Mouse (Mus musculus): ENCODE data around the gene Zfand2a.

DNA sequence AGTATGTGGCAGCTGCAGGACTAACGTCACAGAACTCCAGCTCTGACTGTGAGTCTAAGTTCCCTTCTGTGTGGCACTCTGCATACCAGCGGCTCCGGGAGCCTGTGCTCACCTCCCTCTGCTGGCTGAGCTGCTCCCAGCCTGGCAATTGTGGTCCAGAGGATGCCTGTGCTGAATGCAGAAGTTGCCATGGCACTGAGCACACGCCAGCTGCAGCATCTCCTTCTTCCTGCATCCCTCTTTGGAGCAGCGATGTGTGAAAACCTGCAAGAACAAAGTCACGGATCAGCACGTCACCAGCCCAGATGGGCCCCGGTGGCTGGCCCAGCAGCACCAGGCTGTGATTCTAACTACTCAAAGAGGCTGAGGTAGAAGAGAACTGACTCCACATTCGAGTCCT, 9.6 kb downstream of the Zfand2a start:
- TF ChIP-seq CTCF (IDR thresholded peaks at IDR 0.05; ENCODE audit: low read depth, low read length) = no peak
- TF ChIP-seq POLR2AphosphoS5 (IDR thresholded peaks at IDR 0.05; ENCODE audit: insufficient replicate concordance, low read depth, low read length) = no peak
- no peak for TF ChIP-seq GATA1 (IDR thresholded peaks at IDR 0.05; ENCODE audit: borderline replicate concordance, low read length)
- TF ChIP-seq TAL1 (conservative IDR thresholded peaks at IDR 0.05; ENCODE audit: low read depth, low read length) = no peak
